Mouse (Mus musculus): ENCODE data around the gene Uhrf1bp1l.
"Not testable (repeated sequence)": the region's sequence is repeated elsewhere in the genome, so short reads cannot be mapped to it uniquely, and the experiment has no call there.

The Uhrf1bp1l gene

DNA sequence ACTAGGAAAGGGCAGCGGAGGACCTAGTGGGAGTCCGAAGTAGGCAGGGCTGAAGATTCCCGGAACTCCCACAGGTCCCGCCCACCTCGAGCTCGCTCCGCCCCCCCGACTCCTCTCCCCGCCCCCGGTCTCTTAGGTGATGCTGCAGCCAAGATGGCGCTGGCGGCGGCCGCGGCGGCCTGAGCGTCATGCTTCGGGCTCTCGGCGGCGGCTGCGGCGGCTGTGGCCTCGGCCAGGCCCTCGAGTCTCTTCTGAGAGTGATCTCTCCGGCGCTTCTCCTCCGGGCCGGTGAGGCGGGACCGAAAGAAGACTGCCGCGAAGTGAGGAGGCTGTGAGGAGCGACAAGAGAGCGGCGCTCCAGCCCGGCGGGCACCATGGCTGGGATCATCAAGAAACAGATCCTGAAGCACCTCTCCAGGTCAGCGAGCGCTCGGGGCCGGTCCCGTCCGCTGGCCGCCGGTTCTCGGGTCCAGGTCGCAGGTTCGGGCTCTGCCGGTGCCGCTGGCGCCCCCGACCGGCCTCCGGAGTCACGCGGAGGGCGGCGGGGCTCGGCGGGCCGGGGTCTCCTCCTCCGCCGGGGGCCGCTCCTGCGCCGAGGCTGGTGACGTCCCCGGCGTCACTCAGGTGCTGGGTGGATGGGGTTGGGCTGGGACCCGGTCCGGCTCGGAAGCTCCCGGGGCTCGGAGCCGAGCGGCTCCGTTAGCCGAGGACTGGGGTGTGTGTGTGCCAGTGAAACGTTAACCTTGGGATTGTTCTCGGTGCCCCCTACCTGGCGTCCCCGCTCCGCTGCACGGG, at the start of gene Uhrf1bp1l:
TSS of gene Uhrf1bp1l (plus strand) at position 121 of the 795 bp plus-strand sequence.
- DNase-seq (ENCODE audit: low read depth, low spot score) = peak; percentile 81

DNA sequence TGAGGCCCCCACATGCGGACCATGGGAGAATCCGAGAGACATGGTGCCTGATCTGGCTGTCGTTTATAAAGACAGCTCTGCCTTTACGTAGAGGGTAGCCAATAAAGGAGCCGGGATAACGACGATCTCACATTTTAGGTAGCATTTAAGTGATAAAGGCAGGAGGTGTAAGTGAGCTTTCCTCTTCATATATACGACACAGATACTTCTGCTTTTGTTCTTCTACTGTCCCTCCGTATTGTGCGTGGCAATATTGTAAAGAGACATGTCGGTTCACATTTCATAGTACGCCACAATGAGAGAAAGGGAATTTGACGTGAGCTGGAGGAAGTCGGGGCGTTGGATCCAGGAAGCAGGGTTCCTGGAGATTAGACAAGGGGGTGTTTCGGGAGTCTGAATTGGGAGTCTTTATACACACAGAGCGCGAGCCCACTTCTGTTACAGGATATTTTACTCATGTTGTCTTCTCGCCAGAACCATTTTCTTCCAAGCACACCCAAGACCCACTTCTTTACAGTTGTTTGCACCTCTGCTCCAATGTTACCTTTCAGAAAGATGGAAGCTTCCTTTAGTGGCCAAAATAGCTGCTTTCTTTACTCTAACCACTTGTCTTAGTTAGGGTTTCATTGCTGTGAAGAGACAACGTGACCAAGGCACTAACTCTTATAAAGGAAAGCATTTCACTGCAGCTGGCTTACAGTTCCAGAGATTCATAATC, 49.4 kb upstream of the Uhrf1bp1l start:
- DNase-seq (ENCODE audit: low read depth, low spot score) = no peak

DNA sequence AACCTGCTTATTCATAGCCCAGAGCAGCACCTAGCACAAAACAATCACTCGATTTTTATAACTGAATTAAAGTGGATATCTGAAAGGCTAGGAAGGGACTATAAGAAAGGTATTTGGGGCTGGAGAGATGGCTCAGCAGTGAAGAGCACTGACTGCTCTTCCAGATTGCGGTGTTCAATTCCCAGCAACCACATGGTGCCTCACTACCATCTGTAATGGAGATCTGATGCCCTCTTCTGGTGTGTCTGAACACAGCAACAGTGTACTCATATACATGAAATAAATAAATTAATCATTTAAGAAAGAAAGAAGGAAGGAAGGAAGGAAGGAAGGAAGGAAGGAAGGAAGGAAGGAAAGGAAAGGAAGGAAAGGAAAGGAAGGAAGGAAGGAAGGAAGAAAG, 48.5 kb upstream of the Uhrf1bp1l start:
- not testable (repeated sequence) for DNase-seq (ENCODE audit: low read depth, low spot score)

DNA sequence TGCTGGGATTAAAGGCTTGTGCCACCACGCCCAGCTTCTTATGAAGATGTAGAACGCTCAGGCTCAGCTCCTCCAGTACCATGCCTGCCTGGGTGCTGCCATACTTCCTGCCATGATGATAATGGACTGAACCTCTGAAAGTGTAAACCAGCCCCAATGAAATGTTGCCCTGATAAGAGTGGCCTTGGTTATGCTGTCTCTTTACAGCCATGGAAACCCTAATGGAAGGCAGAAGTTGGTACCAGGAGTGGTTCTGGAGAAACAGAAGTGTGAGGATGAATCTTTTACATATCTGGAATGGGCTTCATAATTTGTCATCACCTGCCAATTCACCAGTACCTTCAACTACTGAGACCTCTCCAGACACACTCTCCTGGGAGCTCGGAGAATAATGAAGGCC, 46.8 kb upstream of the Uhrf1bp1l start:
- no peak for DNase-seq (ENCODE audit: low read depth, low spot score)

DNA sequence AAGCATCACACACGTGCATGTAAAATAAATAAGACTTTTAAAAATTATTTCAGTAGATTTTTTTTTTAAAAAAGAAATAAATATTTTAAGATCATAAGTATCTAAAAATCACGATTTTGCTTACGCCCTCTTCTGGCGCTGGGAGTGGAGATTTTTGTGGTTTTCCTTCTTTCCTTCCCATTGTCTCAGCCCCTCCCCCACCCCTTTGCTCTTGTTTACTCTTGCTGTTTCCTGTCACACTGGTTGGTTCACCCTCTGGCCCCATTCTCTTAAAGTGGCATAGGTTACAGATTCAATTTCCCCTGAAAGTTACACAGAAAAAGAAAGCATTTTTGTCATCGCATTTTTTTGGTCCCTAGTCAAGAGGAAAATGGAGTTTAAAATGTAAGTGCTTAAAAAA, 41.7 kb upstream of the Uhrf1bp1l start:
- DNase-seq (ENCODE audit: low read depth, low spot score) = no peak

- no peak for DNase-seq (ENCODE audit: low read depth, low spot score)
These were observed 37.4 kb upstream of the Uhrf1bp1l start for GRCm38 (mm10) chr10:89707397-89707796.

GRCm38 (mm10) chr10:89708720-89709119, 36.1 kb upstream of the Uhrf1bp1l start:
- no peak for DNase-seq (ENCODE audit: low read depth, low spot score)

DNA sequence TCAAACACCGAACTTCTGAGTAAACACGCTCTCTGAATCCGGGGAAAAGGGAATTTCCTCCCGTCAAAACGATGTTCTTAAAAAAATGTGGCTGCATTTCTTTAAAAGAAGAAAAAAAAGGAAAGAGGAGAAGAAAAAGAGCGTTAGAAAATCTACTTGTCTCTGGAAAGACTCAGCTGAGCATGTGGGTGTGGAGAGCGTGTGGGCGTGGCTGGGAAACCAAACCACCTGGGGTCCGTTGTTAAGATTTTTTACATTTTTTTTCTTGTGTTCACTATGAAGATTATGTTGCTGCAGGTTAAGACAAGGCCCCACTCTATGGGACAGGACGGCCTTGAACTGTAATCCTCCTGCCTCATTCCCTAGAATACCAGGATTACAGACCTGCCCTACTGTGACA, 29.9 kb upstream of the Uhrf1bp1l start:
- DNase-seq (ENCODE audit: low read depth, low spot score) = no peak

- DNase-seq (ENCODE audit: low read depth, low spot score) = no peak
These were observed 24.5 kb upstream of the Uhrf1bp1l start for GRCm38 (mm10) chr10:89720252-89720651.

DNA sequence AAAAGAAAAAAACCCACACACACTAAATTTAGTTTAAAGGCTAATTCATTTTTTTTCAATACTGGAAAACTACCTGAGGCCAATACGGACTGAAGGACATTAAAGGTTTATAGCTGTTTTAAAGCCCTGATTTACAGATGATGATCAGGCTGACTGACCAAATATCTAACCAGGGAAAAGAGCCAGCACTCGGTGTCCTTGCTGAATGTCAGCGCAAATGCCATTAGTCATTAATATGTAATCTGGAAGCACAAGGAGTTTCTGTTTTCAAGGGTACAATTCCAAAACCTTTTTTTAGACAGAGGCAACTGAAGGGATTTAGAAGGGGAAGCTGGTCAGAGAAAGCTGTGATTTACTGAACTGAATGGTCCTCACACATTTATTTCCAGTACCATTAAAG, 24.0 kb upstream of the Uhrf1bp1l start:
- no peak for DNase-seq (ENCODE audit: low read depth, low spot score)

DNA sequence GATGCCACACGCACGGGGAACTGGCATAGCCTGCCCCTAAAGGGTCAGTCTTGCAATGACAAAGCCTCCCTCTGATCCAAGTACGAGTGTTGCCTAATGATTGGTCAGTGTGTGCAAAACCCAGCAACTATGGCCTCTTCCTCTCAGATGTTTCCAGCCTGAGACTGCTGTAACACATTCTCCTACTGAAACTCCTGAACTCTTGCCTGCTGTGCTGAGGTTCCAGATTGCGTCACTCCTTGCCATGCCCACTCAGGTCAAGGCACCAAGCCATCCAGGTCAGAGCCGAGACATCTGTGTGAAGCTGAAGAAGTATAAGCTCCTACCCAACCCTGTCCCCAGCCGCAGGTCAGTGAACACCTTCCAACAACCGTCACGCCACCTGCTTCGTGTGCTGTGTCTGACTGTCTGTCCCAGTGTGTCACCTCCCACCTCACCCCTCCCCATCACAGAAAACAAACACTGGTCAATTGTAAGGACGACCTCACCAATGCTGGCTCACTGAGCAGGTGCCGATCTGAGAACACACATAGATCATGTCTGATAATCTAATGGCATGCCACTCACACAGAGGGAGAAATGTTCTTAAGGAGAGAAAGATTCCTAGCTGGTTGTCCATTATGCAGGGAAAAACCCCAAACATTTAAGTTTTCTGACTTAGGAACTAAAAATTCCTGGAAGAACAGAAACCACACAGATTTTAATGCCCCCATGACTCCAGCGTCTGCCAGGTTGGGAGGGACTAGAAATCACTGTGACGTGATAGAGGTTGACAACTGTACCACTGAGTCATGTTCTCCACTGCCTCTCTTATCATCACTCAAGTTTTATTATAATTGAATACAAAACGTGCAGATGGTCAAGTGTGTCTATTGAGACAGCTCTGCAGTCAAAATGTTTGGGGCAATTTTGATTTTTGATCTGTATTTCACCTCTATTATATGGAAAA, 22.3 kb upstream of the Uhrf1bp1l start:
- DNase-seq (ENCODE audit: low read depth, low spot score) = no peak

GRCm38 (mm10) chr10:89730386-89730785, 14.4 kb upstream of the Uhrf1bp1l start:
- DNase-seq (ENCODE audit: low read depth, low spot score) = no peak

DNA sequence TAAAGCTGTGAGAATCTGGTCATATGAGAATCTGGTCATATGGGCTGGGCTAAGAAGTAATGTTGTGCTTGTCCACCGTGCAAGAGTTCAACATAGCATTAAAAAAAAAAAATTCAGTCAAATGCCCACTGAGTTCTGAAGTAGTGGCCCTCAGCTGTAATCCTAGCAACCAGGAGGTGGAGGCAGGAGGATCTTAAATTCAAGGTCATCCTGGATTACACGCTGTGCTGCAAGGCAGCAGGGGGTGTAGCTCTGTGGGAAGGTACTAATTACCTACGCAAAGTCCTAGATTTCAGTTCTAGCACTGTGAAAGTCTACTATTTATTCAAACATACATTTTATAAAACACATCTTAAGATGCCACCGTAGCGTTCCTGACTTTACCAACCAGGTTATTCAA, 13.4 kb upstream of the Uhrf1bp1l start:
- no peak for DNase-seq (ENCODE audit: low read depth, low spot score)

DNA sequence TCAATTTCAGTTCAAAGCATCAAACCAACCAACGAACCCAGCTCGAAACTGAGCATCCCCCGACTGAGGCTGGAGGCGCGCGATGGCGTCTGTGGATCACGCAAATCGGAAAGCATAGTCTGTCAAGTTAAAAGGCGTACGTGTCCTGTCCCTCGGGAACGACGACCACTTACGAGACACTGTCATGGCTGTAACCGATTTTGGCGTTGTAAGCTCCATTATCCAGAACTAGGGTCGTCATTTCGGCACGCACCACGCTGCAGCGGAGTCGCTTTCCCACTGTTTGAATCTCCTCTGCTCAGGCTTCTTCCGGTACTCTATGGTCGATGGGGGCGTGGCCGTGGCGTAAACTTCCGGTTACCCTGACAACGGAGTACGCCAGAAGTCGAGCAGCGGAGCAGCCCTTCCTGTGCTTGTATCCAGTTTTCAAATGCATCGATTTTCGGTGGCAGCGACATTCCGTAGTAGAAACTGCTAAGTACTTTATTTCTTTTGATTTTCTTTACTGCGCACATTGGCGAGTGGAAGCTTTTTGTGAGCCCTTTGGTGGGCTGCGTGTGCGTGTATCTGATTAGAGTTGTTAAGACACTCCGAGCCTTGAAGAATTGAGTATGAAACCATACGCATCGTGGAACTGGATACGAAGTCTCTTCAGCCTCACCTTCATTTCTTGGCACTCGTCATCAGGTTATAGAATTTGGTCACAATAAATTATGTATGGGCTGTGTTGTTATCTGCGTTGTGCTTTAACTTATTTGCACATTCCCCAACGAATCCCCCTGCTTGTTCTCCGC, 12.6 kb upstream of the Uhrf1bp1l start, which contains the start of gene Actr6:
TSS of gene Actr6 (minus strand) at position 295 of the 794 bp plus-strand sequence.
- DNase-seq (ENCODE audit: low read depth, low spot score) = peak; percentile 94

DNA sequence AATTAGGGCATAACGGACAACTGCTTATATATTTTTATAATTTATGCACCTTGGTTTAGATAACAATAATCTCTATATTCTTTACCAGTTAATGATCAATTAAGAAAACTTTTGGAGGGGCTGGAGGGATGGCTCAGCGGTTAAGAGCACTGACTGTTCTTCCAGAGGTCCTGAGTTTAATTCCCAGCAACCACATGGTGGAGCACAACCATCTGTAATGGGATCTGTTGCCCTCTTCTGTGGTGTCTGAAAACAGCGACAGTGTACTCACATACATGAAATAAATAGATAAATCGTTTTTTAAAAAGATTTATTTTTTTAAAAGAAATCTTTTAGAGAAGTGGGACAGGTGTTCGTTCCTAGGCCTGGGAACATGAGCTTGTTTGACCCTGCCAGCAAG, 7.7 kb upstream of the Uhrf1bp1l start:
- no peak for DNase-seq (ENCODE audit: low read depth, low spot score)

DNA sequence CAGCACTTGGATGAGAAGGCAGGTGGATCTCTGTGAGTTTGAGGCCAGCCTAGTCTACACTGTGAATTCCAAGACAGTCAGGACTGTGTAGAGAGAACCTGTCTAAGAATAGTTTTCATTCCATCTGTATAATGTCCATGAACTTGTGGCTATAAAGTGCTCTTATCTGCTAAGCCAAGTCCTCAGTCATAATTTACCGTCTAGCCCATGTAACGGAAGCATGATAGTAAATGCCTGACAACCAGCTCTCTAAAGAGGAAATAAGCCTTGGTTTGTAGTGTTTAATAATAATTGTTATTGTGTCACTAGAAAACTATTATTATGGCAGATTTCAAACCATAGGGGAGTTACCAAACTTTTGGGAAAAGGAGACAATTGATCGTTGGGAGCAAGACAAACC, 6.9 kb upstream of the Uhrf1bp1l start:
- DNase-seq (ENCODE audit: low read depth, low spot score) = no peak

DNA sequence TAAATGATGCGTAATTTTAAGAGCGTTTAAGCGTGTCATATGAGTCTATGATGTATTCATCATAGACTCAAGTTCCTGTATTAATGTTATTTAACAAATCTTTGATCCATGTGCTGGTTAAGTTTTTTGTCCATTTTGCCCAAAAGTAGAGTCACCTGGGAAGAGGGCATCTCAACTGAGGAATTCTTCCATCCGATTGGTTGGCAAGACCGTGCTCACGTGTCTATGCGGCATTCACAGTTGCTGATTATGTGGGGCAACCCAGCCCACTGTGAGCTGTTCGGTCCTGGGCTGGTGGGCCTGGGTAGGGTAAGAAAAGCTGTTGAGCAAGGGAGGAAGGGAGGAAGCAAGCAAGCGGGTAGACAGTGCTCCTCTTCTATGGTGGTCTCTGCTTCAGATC, 6.4 kb upstream of the Uhrf1bp1l start:
- no peak for DNase-seq (ENCODE audit: low read depth, low spot score)

GRCm38 (mm10) chr10:89739703-89740102, 5.1 kb upstream of the Uhrf1bp1l start:
- no peak for DNase-seq (ENCODE audit: low read depth, low spot score)

DNA sequence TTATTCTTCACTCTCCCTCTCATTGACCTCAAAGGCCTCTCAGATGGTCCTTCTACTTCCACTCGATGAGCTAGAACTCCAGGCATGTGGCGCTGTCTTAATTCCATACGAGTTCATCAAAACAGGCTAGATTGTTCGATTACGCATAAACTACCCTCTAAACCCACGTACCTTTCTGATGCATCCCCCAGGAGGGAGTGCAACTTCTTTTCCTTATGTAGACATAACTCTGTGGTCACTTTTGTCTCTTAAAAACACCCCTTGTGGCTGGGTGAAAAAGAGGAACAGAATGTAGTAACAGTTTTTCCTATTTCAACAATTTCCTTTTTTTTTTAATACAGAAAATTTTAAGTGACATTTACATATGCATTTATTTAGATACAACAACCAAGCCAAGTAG, 3.8 kb upstream of the Uhrf1bp1l start:
- DNase-seq (ENCODE audit: low read depth, low spot score) = no peak

- no peak for DNase-seq (ENCODE audit: low read depth, low spot score)
These were observed 1.5 kb upstream of the Uhrf1bp1l start for GRCm38 (mm10) chr10:89743266-89743665.

GRCm38 (mm10) chr10:89744341-89744740, 450 bp upstream of the Uhrf1bp1l start:
- no peak for DNase-seq (ENCODE audit: low read depth, low spot score)
